Mouse (Mus musculus) kidney, adult 2 months (tissue): ENCODE data around the gene Zbtb37.

Source experiments
- CTCF ChIP-seq: fragments of 200-500 bp; conservative IDR thresholded peaks from 2 replicates; pipeline ENCODE4 v1.5.1; 2011; ENCODE audit warnings: low read depth, mild to moderate bottlenecking, control low read depth, low read length, moderate library complexity, mixed read lengths; ENCODE audit not compliant: insufficient read depth, insufficient read length
- POLR2A ChIP-seq: fragments of 200-500 bp; IDR thresholded peaks from one replicate; pipeline ENCODE4 v1.6.1; 2011; ENCODE audit warnings: low read depth, low read length, control low read depth

DNA sequence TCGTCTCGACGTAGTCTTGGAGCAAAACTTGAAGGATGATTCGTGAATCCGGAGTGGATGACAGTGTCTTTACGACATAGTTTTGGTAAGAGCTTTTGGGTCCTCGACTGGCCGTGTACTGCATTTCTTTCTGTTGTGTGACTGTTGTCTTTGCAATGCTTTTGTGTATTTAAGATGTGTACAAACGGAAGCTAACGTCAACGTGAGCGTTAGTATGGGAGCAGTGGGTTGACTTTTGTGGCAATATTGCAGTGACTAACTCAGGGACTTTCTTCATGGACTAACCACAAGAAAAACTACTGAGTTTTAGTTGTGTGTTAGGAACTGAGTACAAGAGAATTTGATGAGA is 36.6 kb upstream of the Zbtb37 start:
- TF ChIP-seq CTCF (no peak), POLR2A (no peak)
